Mouse (Mus musculus) adrenal gland, postnatal 10 days (tissue): Measurements from ENCODE around the gene Drc3. TPM values are rescaled to one million over a fixed set of nuclear protein-coding genes. Genes with fewer than 3 reads are reported as not detected.

ENCODE experiments used
- DNase-seq: peaks from one replicate; pipeline ENCODE4 v3.0.0; 2021; ENCODE audit warnings: mixed read lengths
- total RNA-seq, 2 experiments: library from RNA; stranded (reverse); gene quantifications; 2 replicates each; pipeline ENCODE4 v1.2.3; 2021

Gene Drc3
- total RNA-seq, 2 experiments from 2014 or later = 1.1 to 1.5 TPM

DNA sequence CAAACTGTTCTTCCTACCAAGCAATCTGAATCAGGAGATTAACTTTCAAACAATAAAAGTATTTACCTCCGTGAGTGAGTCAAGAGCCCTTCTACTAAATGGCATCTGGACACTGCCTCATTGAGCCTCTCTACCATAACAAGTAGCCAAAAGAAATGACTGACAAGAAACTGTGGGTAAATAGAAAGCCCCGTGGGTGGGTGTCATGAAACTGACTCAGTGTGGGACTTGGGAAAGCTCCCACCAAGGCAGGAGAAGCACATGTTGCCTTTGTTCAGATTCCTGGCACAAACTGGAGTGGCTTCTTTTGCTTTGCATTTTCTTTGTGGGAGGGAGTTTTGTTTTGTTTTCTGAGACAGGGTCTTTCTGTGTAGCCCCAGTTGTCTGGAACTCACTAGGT lies 17.4 kb upstream of the Drc3 start:
- no peak for DNase-seq

- peak; percentile 71 for DNase-seq
Measured at GRCm38 (mm10) chr11:60338291-60338690, 14.8 kb upstream of the Drc3 start.

DNA sequence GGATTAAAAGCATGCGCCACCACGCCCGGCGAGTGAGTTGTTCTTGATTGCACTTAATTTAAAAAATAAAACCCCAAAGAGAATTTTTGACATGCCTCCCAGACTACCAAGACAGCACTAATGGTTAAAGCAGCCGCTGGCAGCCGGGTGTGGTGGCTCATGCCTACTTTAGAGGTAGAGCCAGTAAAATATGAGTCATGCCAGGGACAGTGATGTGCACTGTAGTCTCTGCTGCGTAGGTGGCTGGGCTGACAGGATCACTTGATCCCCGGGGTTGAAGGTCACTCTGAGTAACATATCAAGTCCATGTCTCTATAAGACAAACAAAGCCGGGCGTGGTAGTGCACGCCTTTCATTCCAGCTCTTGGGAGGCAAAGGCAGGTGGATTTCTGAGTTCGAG lies 13.8 kb upstream of the Drc3 start:
- peak; percentile 50 for DNase-seq

- DNase-seq = no peak
Measured at GRCm38 (mm10) chr11:60345868-60346267, 7.3 kb upstream of the Drc3 start.

DNA sequence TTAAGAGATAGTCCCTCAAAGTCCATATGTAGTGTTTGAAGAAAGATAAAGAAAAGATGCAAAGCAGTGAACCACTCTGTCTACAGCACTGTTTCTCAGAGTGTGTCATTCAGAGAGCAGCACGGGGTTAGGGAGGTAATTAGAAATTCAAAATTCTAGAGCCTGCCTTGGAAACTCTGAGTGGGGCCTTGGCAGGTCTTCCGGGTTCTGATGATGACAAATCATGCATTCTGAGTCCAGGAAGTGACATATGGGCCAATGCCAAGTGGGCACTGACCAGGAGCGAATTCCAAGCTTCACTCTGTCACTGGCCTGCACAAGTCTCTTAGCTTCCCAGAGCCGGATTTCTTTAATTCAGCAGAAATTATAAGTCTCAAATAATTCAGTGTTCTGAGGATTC lies 6.6 kb upstream of the Drc3 start:
- peak; percentile 82 for DNase-seq

GRCm38 (mm10) chr11:60351388-60351787 lies 1.7 kb upstream of the Drc3 start:
- DNase-seq = peak; percentile 27

DNA sequence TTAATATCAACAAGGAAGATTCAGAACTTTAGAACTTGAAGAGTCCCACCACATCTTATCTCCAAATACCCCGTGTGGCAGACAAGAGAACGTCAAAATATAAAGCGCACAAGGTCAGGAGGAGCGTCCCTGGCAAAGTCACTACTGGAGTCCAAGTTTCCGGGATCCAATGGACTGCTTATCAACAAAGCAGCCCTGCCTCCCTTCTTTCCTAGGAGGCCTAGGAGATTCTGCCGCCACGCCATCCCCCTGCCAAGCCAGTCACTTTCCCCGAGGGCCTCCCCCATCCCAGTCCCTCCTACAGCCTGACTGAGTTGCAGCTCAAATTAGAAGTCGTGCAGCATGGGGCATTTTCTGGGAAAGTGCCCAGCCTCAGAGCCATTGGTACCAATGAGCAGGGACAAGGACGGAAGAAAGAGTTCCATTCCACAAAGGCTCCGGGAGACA lies 1.2 kb upstream of the Drc3 start:
- peak; percentile 57 for DNase-seq

GRCm38 (mm10) chr11:60355952-60356351 lies 2.8 kb downstream of the Drc3 start:
- no peak for DNase-seq

- DNase-seq = no peak
Measured at GRCm38 (mm10) chr11:60357116-60357515, 4.0 kb downstream of the Drc3 start.

DNA sequence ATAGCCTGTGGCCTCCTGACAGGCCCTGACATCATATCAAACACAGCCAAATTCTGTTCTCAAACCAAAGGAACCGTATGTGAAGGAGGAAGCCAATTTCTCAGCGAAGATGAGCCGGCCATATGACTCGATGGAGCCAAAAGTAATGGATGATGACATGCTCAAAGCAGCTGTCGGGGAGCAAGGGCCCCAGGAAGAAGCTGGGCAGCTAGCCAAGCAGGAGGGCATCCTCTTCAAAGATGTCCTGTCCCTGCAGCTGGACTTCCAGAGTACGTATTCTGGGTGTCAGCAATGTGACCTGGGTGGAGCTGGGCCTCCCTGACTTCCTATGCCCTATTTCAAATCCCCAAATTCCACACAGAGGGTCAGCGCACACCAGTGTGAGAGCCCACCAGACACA lies 5.4 kb downstream of the Drc3 start:
- DNase-seq = no peak

- no peak for DNase-seq
Measured at GRCm38 (mm10) chr11:60359138-60359537, 6.0 kb downstream of the Drc3 start.

DNA sequence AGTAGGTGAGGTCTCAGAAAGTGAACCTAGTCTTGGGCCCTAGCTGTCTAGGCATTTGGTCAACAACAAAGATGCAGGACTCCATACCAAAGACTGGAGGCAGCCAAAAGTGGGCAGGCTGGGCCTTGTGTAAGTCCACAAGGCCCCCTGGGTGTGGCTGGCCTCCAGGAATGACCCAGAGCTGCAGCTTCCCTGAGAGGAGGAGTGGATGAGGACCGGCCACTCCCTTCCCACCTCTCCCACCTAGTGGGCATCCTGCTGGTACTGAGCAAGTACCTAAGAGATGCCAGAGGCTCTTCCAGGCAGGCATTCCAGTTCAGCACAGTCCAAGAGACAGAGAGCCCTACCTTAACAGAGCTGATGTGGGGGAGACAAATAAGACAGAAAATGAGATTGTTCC lies 6.8 kb downstream of the Drc3 start:
- DNase-seq = no peak

DNA sequence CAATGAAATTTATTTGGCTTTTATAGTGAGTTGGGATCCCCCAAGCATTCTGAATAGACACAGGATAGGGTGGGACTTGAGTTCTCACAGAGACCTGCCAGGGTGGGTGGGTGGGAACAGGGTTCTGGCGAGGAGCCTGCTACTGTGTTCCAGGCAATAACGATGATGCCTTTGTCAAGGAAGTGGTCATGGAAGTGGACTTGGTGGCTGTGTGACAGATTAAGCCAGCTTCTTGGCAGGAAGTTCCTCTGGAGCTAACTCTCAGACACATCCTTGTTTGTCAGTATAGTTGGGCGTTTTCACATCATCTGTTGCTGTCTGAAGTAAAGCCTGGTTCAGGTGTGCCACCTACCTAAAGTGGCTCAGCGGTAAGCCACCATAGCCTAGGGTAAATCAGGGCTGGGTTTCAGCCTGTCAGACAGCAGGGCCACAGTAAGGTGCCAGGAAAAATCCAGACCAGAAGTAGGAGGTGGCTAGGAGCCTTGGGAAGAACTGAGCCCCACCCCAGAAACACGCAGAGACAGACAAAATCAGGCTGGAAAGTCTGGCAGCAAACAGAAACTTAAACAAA lies 7.6 kb downstream of the Drc3 start:
- no peak for DNase-seq

DNA sequence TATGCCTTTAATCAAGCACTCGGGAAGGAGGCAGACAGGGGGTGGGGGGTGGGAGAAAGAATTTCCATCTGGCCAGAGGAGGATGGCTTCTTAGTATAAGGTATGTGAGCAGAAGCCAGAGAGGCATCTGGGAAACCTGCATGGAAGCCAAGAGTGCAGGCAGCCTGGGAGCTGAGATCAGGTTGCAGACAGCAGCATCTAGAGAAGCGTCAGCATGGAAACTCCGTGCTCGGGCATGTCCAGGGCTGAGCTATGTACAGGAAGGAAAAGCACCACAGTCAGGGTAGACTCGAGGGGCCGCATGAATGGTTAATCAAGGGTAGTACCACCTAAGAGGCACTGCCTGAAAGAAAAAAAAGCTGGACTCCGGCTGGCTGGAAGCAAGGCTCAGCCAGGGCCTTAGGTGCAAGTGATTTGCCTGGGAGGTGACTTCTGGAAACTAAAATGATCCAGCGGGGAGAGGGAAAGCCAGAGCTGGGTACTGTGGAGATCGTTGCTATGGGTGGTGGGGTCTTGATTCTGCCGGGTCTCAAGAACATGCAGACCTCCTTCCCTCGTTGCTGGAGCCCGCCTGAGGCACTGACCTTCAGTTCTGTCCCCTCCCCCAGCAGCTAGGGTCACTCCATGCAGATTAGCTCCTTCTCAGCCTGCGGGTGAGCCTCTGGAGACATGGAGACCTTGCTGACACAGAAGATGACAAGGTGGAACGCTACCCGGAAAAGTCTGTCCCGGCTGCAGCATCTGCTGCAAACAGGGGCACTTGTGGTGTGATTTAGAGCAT lies 13.3 kb downstream of the Drc3 start:
- DNase-seq = no peak

DNA sequence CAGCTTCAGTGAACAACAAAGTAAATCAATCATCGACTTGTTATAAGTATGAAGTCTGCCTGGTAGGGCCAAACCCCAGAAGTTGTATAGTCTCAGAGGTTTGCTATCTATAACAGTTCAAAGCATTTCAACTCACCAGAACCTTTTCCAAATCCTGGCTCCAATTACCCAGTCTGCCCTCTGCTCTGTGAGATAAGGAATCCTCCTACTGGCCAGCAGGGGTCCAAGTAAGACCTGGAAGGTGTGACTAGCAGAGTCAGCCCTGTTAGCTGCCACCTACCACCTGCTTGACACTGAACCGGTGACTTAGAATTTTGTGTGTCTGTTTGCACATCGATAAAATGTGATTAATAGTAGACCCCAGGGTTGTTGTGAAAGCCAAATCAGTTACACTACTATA lies 14.1 kb downstream of the Drc3 start:
- no peak for DNase-seq

- DNase-seq = no peak
Measured at GRCm38 (mm10) chr11:60368909-60369308, 15.8 kb downstream of the Drc3 start.

GRCm38 (mm10) chr11:60369448-60369847 lies 16.3 kb downstream of the Drc3 start:
- DNase-seq = no peak

DNA sequence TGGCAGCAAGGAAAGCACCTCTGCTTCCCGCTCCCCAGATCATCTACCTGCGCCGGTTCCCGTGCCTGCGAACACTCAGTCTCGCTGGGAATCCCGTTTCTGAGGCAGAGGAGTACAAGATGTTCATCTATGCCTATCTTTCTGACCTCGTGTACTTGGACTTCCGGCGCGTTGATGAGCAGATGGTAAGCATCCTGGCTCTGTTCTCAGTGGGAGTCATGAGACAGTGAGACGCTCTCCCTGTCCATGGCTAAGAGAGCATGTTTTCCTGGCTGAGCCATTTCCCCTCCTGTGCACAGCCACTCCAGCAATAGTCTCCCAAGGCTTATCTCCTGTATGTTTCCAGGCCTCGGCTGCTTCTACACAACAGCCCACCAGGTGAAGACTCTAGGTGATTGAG lies 17.3 kb downstream of the Drc3 start:
- DNase-seq = no peak

GRCm38 (mm10) chr11:60374481-60374880 lies 21.4 kb downstream of the Drc3 start:
- DNase-seq = no peak

DNA sequence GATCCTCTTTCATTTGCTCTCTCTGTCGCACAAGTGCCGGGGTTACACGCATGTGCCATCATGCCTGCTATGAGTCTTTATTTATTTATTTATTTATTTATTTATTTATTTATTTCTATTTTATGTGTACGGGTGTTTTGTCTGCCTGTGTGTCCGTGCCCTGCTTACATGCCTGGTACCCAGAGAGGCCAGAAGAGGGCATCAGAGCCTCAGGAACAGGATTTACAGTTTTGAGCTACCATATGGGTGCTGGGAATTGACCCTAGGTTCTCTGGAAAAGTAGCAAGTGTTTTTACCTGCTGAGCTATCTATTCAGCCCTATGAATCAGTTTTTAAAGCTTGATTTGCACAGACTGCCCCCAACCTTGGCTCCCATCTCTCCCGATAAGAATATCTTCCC lies 30.4 kb downstream of the Drc3 start:
- DNase-seq = no peak

GRCm38 (mm10) chr11:60384762-60385421 lies 31.8 kb downstream of the Drc3 start:
- DNase-seq = no peak

- no peak for DNase-seq
Measured at GRCm38 (mm10) chr11:60385946-60386345, 32.8 kb downstream of the Drc3 start.

DNA sequence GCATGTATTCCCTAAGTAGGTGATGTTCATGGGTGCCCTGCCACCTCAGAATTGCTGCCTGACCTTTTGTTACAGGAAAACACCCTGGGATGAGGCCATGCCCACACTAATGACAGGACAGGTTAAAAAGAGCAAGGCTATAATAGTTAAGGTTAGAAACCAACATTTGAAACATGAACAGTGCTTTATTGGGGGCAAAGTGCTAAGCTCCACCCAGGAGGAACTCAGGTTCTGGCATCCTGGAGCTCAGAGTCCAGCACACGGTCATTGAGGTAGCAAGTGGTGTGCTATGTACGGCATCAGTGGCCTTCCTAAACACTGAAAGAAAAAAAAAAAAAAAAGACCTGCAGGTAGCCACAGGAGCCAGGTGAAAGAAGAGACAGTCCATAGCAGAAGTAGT lies 34.8 kb downstream of the Drc3 start:
- no peak for DNase-seq

DNA sequence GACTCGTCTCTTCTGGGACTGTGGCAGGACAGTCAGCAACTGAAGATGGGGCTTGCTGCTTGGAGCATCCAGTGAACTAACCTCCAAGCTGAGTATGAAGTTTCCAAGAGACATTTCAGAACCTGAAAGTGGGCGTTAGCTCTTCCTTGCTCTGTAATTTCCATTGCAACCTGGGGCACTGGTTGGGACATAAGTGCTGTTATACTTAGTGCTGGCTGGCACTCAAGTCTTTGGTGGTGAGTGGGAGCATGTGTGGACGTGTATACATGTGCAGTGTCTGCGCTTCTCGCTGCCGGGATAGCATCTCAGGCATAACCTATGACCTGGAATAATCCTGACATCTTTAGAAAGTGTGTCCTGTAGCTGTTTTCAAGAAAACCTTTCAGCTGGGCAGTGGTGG lies 38.2 kb downstream of the Drc3 start:
- no peak for DNase-seq
